Mouse (Mus musculus) liver, embryonic 14.5 days (tissue): Measurements from ENCODE around the gene Tmem164.

Experiments
- CTCF ChIP-seq: IDR thresholded peaks from 2 replicates; pipeline ENCODE4 v1.5.1; 2016; ENCODE audit warnings: antibody characterized with exemption, low read depth, control low read depth
- EP300 ChIP-seq: IDR thresholded peaks from 2 replicates; pipeline ENCODE4 v1.6.1; 2016; ENCODE audit warnings: antibody characterized with exemption, low read depth

DNA sequence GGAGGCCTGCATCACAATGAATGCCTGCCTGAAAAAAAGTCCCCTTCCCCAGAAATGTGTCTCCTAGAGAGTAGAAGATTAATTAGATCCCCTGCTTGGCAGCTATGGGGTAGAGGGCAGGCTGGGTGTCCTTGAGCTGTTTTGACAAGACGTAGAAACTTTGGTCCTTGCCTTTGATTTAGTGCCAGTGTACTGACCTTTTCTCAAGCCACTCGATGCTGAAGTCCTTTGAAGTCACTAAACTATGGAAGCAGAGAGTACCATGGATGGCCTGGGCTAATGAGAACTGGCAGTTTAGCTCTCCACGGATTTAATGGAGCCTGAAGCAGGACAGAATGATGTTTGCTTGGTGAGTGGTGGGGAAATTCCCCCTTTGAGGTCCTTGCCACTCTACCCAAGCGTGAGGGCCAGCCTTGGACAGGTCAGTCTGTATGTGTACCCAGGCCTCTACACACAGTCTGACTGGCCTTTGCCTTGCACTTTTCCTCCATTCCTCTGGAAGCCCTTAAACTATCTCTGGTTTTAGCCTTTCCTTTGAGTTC, 112.9 kb downstream of the Tmem164 start:
- TF ChIP-seq CTCF: no peak
- no peak for TF ChIP-seq EP300
